Mouse (Mus musculus): ENCODE measurements around the gene Adi1.

- no peak for TF ChIP-seq CTCF (IDR thresholded peaks at IDR 0.05; ENCODE audit: insufficient read depth, low read length)
- TF ChIP-seq POLR2A (IDR thresholded peaks at IDR 0.05; ENCODE audit: borderline replicate concordance, extremely low read depth, low read depth, low read length), result no peak
Measured at GRCm38 (mm10) chr12:28694776-28695175, 19.7 kb downstream of the Adi1 start.

All from lung, adult 2 months (tissue).